Mouse (Mus musculus): Measurements from ENCODE around the gene Prrx1. TPM values are rescaled to one million over a fixed set of nuclear protein-coding genes. Genes with fewer than 3 reads are reported as not detected.

Gene Prrx1
- polyA plus RNA-seq, 1 experiment from 2014 or later = 14.2 TPM

DNA sequence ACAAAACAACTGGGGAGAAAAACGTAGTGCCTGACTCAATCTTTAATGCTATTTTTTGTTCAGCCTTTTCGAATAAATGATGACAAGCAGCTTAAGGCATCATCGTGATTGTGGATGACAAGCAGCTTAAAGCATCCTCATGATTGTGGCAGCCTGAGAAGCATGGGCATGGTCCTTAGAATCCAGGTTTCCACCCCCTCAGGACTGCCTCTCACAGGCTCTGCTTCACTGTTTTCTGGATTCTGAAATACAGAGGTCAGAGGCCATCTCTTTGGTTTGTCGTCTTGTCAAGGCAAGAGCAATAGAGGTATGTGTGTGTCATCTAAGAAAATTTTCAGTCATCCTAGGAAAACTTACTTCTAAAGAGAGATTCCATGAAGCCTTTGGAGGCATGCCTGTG, 60.7 kb downstream of the Prrx1 start:
- no peak overlapping the region for H3K4me2 ChIP-seq
- 89% methylated on average over 4 of the region's 4 CpGs for WGBS
- ATAC-seq (ENCODE audit: low FRiP score) = no peak
- H3K4me1 ChIP-seq (ENCODE audit: control insufficient read depth, insufficient read depth, low read length) = no peaks in the 10 kb centered on the region
- no peaks in the 10 kb centered on the region for H3K9me3 ChIP-seq (ENCODE audit: control insufficient read depth, low read length)
- no peak overlapping the region for H3K27ac ChIP-seq (ENCODE audit: low read depth, low read length)
- H3K27me3 ChIP-seq (ENCODE audit: control insufficient read depth, insufficient read depth, low read length) = no peaks in the 10 kb centered on the region
- H3K36me3 ChIP-seq (ENCODE audit: control insufficient read depth, insufficient read depth, low read length) = no peaks in the 10 kb centered on the region
- H3K4me3 ChIP-seq (ENCODE audit: low read depth, low read length) = no peak overlapping the region
- H3K9ac ChIP-seq (ENCODE audit: low read length) = no peak overlapping the region
- no peak for DNase-seq (ENCODE audit: low spot score, missing footprints)

DNA sequence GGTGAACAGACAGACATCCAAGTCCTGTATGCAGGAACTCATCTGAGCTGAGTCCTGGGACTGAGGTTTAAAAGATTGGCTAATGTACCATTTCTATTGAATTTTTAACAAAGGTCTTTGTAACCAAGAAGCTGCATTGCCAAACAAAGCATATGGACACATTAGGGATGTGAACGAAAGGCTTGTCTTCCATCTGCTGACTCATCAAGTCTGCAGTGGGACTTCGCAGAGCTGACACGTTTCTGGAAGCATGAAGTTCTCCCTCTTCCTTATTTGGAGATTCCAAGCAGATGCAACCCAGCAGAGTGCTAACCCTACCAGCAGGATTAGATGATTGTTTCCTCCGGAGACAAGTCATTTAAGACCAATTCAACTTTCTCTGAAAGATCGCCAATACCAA, 61.2 kb downstream of the Prrx1 start:
- Histone ChIP-seq H3K27ac (ENCODE audit: low read depth, low read length) (no peak overlapping the region), H3K4me1 (ENCODE audit: control insufficient read depth, insufficient read depth, low read length) (no peaks in the 10 kb centered on the region), H3K36me3 (ENCODE audit: control insufficient read depth, insufficient read depth, low read length) (no peaks in the 10 kb centered on the region), H3K9ac (ENCODE audit: low read length) (no peak overlapping the region), H3K9me3 (ENCODE audit: control insufficient read depth, low read length) (no peaks in the 10 kb centered on the region), H3K4me2 (no peak overlapping the region), H3K27me3 (ENCODE audit: control insufficient read depth, insufficient read depth, low read length) (no peaks in the 10 kb centered on the region), H3K4me3 (ENCODE audit: low read depth, low read length) (no peak overlapping the region)
- no peak for ATAC-seq (ENCODE audit: low FRiP score)
- 83% methylated on average over 5 of the region's 5 CpGs for WGBS
- DNase-seq (ENCODE audit: low spot score, missing footprints) = no peak

DNA sequence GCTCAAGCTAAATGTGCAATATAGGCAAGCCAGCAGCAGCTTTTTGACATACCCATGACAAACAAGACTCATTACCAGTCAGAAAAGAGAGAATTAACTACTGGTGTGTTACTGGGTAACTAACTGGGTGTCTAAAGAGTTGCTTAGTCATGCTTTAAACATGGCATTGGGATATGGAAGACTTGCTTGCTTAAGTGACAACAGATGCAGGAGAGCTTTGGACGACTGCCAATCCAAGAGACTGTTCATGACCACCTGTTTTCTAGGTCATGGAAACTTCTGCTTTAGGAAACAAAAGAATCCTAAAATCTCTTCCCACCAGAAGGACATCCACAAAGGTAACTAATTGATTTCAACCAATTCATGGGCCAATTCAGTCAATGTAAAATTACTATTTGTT, 61.7 kb downstream of the Prrx1 start:
- no peaks in the 10 kb centered on the region for H3K36me3 ChIP-seq (ENCODE audit: control insufficient read depth, insufficient read depth, low read length)
- H3K4me3 ChIP-seq (ENCODE audit: low read depth, low read length) = no peak overlapping the region
- H3K4me1 ChIP-seq (ENCODE audit: control insufficient read depth, insufficient read depth, low read length) = no peaks in the 10 kb centered on the region
- no peaks in the 10 kb centered on the region for H3K9me3 ChIP-seq (ENCODE audit: control insufficient read depth, low read length)
- ATAC-seq (ENCODE audit: low FRiP score) = no peak
- H3K27me3 ChIP-seq (ENCODE audit: control insufficient read depth, insufficient read depth, low read length) = no peaks in the 10 kb centered on the region
- no peak overlapping the region for H3K9ac ChIP-seq (ENCODE audit: low read length)
- WGBS = 94% methylated on average over 1 of the region's 1 CpGs
- DNase-seq (ENCODE audit: low spot score, missing footprints) = no peak
- no peak overlapping the region for H3K27ac ChIP-seq (ENCODE audit: low read depth, low read length)
- H3K4me2 ChIP-seq = no peak overlapping the region

DNA sequence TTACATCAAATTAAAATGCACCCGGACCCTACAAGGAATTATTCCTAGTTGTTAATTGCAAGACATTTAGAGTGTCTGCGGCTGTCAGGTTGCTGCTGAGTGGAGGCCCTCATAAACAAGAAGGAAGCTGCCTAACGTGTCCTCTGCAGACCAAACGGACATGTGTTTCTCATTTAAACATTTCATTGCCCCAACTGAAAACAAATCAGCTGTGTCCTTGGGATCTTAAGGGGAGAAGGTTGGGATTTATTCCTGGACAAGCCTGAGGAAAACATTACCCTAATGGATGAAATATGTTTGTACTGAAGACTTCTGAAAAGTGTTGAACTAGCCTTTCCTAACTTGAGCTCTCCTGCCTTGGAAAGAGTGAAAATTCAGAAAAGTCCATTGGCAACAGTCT, 74.6 kb downstream of the Prrx1 start:
- Histone ChIP-seq H3K9me3 (ENCODE audit: control insufficient read depth, low read length) (no peaks in the 10 kb centered on the region), H3K4me2 (no peak overlapping the region), H3K36me3 (ENCODE audit: control insufficient read depth, insufficient read depth, low read length) (no peaks in the 10 kb centered on the region), H3K27me3 (ENCODE audit: control insufficient read depth, insufficient read depth, low read length) (no peaks in the 10 kb centered on the region), H3K4me3 (ENCODE audit: low read depth, low read length) (no peak overlapping the region), H3K27ac (ENCODE audit: low read depth, low read length) (no peak overlapping the region), H3K4me1 (ENCODE audit: control insufficient read depth, insufficient read depth, low read length) (no peaks in the 10 kb centered on the region), H3K9ac (ENCODE audit: low read length) (no peak overlapping the region)
- no peak for ATAC-seq (ENCODE audit: low FRiP score)
- 76% methylated on average over 4 of the region's 4 CpGs for WGBS
- DNase-seq (ENCODE audit: low spot score, missing footprints) = no peak

DNA sequence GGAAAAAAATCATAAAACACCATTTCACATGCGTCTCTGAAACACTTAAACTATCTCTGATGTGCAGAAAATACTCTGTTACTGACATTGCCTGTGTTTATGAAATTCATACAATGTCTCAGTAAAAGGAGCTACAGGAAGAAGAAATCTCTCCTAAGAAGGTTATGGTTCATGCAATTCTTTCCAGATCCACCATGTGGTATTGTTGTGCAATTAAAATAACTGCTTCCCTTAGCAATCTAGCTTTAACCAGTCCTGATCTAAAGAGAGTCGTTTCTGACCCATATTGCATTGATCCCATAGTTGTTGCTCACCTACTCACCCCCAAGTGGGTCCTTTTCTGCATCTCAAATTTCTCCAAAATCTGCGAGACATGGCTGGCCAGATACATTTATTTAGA, 82.3 kb downstream of the Prrx1 start:
- H3K27ac ChIP-seq (ENCODE audit: low read depth, low read length) = no peak overlapping the region
- H3K9me3 ChIP-seq (ENCODE audit: control insufficient read depth, low read length) = no peaks in the 10 kb centered on the region
- H3K4me1 ChIP-seq (ENCODE audit: control insufficient read depth, insufficient read depth, low read length) = no peaks in the 10 kb centered on the region
- H3K9ac ChIP-seq (ENCODE audit: low read length) = no peak overlapping the region
- WGBS = 80% methylated on average over 3 of the region's 3 CpGs
- H3K27me3 ChIP-seq (ENCODE audit: control insufficient read depth, insufficient read depth, low read length) = no peaks in the 10 kb centered on the region
- ATAC-seq (ENCODE audit: low FRiP score) = no peak
- H3K36me3 ChIP-seq (ENCODE audit: control insufficient read depth, insufficient read depth, low read length) = no peaks in the 10 kb centered on the region
- DNase-seq (ENCODE audit: low spot score, missing footprints) = no peak
- H3K4me3 ChIP-seq (ENCODE audit: low read depth, low read length) = no peak overlapping the region
- H3K4me2 ChIP-seq = no peak overlapping the region

DNA sequence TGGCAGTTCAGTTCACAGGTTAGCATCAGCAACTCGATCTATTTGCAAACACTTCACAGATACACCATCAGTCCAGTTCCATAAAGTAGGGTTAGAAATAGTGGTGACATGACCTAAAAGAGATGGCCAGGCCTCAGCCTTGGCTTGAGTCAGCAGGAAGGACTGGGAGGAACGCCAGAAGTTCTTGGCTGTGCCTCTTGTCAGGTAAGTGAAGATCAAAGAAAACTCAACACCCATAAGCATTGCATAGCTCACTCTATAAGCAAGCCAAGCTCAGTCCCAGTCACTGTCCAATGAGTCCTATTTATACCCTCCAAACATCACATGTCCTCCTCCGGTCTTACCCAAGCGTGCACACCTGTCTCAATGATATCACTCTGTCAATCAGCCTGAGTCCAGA, 87.2 kb downstream of the Prrx1 start:
- Histone ChIP-seq H3K4me2 (no peak overlapping the region), H3K4me3 (ENCODE audit: low read depth, low read length) (no peak overlapping the region), H3K4me1 (ENCODE audit: control insufficient read depth, insufficient read depth, low read length) (no peaks in the 10 kb centered on the region), H3K9ac (ENCODE audit: low read length) (no peak overlapping the region), H3K27me3 (ENCODE audit: control insufficient read depth, insufficient read depth, low read length) (no peaks in the 10 kb centered on the region), H3K27ac (ENCODE audit: low read depth, low read length) (no peak overlapping the region), H3K36me3 (ENCODE audit: control insufficient read depth, insufficient read depth, low read length) (no peaks in the 10 kb centered on the region), H3K9me3 (ENCODE audit: control insufficient read depth, low read length) (no peaks in the 10 kb centered on the region)
- DNase-seq (ENCODE audit: low spot score, missing footprints) (no peak), ATAC-seq (ENCODE audit: low FRiP score) (no peak)
- WGBS = 93% methylated on average over 4 of the region's 4 CpGs

DNA sequence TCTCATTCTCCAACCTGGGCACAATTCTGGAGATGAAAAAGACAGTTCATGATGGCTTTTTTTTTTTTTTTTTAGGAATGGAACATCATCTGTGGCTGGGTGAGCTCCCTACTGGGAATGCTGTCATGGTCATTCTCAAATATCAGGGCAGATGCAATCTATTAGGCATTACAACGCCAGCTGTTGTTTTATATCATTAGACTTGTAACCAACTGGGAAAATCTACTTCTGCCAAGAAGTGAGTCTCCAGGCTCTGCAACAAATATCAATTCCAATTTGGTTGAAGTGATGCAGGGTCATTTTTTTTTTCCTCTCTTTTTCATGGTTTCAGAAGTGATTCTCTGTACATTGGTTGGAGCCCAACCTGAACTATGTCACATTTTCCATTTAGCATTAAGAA, 91.7 kb downstream of the Prrx1 start:
- WGBS = 87% methylated on average over 1 of the region's 1 CpGs
- Histone ChIP-seq H3K9me3 (ENCODE audit: control insufficient read depth, low read length) (no peaks in the 10 kb centered on the region), H3K27me3 (ENCODE audit: control insufficient read depth, insufficient read depth, low read length) (no peaks in the 10 kb centered on the region), H3K4me2 (no peak overlapping the region), H3K4me1 (ENCODE audit: control insufficient read depth, insufficient read depth, low read length) (no peaks in the 10 kb centered on the region), H3K36me3 (ENCODE audit: control insufficient read depth, insufficient read depth, low read length) (no peaks in the 10 kb centered on the region), H3K4me3 (ENCODE audit: low read depth, low read length) (no peak overlapping the region), H3K9ac (ENCODE audit: low read length) (no peak overlapping the region), H3K27ac (ENCODE audit: low read depth, low read length) (no peak overlapping the region)
- ATAC-seq (ENCODE audit: low FRiP score) = no peak
- DNase-seq (ENCODE audit: low spot score, missing footprints) = no peak

DNA sequence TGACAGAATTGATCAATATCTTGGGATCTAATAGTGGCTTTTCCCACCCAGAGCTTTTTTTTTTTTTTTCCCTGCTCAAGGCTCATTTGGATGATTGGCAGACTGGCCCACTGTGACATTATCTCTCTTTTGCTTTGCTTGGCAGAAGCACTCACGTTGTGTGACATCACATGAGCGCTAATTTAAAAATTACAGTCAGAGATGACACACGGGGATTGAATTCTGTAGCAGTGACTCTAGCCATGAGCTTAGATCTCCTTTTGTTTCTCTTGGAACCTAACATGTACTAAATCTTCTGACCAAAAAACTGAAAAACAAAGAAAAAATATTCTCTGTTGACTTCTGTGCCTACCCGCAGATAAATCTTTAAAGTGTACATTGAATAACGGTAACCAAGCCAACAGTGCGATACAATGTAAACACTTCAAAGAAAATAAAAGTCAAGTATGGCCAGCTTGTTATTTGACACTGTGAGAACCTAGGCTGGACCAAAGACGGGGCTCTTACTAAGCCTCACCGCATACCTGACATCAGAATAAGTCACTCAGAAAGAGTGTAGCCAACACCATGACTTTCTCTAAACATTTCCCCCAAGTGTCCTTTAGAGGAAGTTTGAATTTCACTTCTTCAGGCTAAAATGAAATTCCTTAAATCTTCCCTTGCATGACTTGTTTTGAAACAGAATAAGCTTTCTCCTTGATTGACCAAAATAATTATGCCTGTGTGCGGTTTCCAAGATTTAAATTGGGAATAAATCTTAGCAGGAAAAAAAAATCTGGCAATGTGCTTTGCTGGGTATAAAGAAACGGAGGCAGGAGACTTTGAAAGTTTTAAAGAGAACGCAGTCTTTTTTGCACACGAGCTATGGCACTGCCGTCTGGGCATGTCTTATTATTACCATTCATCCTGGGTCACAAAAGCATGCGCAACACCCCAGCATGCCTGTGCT, 104.3 kb downstream of the Prrx1 start:
- Histone ChIP-seq H3K27me3 (ENCODE audit: control insufficient read depth, insufficient read depth, low read length) (no peaks in the 10 kb centered on the region), H3K9me3 (ENCODE audit: control insufficient read depth, low read length) (no peaks in the 10 kb centered on the region), H3K9ac (ENCODE audit: low read length) (no peak overlapping the region), H3K4me3 (ENCODE audit: low read depth, low read length) (no peak overlapping the region), H3K36me3 (ENCODE audit: control insufficient read depth, insufficient read depth, low read length) (no peaks in the 10 kb centered on the region), H3K27ac (ENCODE audit: low read depth, low read length) (no peak overlapping the region), H3K4me1 (ENCODE audit: control insufficient read depth, insufficient read depth, low read length) (no peaks in the 10 kb centered on the region), H3K4me2 (no peak overlapping the region)
- ATAC-seq (ENCODE audit: low FRiP score) (no peak), DNase-seq (ENCODE audit: low spot score, missing footprints) (no peak)
- WGBS = 87% methylated on average over 14 of the region's 14 CpGs

DNA sequence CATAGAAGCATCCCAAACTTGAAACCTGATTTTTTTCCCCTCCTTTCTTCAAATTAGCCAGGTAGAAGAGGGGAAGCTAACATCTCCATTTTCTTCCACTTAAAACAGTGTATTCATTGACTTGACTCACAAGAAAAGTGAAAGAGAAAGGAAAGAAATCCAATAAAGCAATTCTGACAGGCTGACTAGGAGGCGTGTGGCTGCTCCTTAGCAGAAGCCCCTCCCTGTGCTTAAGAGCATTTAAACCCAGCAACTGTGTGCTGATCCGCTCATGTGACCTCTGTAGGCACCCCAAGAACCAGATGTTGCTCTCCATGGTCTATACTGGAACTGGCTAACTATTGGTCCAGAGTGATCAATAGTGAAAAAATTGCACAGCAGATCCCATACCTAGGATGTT, 114.7 kb downstream of the Prrx1 start:
- H3K27ac ChIP-seq (ENCODE audit: low read depth, low read length) = no peak overlapping the region
- ATAC-seq (ENCODE audit: low FRiP score) (no peak), DNase-seq (ENCODE audit: low spot score, missing footprints) (no peak)
- H3K4me3 ChIP-seq (ENCODE audit: low read depth, low read length) = no peak overlapping the region
- no peaks in the 10 kb centered on the region for H3K27me3 ChIP-seq (ENCODE audit: control insufficient read depth, insufficient read depth, low read length)
- H3K9me3 ChIP-seq (ENCODE audit: control insufficient read depth, low read length) = no peaks in the 10 kb centered on the region
- H3K9ac ChIP-seq (ENCODE audit: low read length) = no peak overlapping the region
- 59% methylated on average over 2 of the region's 2 CpGs for WGBS
- H3K4me1 ChIP-seq (ENCODE audit: control insufficient read depth, insufficient read depth, low read length) = no peaks in the 10 kb centered on the region
- H3K36me3 ChIP-seq (ENCODE audit: control insufficient read depth, insufficient read depth, low read length) = no peaks in the 10 kb centered on the region
- H3K4me2 ChIP-seq = no peak overlapping the region
